Mouse (Mus musculus) CD4-positive, CD25-positive, alpha-beta regulatory T cell, adult 2 months (primary cell): ENCODE measurements around the gene Vezf1.

Experiments
- DNase-seq: peaks from one replicate; pipeline ENCODE4 v3.0.0-alpha.2; 2012; ENCODE audit warnings: low read depth, low spot score

Gene Vezf1

DNA sequence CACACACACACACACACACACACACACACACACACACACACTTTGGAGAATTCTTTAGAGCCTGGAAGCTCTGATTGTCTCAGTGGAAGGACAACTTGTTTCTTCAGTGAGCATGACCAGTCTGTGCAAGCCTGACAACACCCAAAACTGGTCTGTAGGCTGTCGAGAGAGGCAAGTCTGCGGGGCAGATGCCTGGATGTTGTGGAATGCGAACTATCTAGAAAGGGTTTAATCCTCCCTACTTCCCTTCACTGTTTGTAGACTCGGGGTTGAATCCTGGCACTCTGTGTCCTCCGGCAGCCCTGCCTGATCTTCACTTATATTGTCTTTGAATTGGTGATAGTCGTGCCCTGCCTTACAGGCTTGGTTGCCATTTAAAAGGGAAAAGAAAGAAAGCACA, 55.7 kb downstream of the Vezf1 start:
- DNase-seq: no peak

DNA sequence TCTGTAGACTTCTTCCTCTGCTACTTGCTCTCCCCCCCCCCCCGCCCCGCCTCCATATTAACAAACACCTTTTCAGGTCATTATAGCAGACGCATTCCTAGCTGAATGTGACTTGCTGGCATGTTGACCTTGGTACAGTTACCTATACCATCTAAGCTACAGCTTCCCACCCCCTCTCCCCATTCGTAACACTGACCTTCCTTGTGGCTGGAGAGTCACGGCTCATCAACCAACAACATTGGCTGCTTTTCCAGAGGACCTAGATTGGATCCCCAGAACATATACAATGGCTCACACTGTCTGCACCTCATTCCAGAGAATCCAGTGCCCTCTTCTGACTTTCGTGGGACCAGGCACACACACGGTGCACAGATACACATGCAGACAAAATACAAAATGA, 57.4 kb downstream of the Vezf1 start:
- DNase-seq: no peak

DNA sequence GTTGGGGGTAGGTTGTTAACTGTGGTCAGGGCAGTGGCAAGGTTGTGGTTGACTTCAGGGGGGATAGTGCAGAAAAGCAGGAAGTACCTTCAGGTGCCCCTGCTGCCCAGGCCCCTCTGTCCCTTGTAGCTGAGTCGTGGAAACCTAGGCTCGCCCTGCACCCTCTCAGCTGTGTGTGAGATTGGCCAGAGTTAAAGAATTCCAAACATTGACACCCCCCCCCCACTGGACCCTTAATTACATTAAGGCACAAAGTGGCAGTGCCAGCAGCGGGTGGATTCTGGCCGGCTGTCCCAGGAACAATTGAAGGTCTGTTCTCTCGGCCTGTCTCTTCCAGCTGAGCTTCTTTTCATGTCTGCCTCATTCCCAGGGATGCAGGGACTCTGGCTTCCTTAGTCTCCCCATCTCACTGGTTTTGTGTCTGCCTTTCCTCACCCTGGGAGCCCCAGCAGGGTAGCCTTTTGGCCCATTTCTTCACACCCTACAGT, 58.3 kb downstream of the Vezf1 start:
- no peak for DNase-seq

DNA sequence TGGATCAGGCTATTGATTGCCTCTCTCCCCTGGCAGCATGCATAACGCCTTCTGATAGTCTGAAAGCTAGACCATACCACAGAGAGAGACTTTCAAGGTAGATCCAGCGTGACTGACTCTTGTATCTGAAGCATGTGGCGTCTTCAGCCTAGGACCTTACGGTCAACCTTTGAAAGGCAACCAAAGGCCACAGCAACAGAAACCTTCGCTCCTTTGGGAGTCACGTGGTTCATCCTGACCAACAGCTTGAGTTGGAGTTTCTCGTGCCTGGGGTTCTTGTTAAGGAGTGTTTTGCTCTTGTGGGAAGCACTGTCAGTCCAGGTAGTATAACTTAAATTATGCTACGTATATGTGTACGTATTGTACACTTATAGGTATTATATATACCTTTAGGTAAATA, 60.4 kb downstream of the Vezf1 start:
- DNase-seq: no peak

DNA sequence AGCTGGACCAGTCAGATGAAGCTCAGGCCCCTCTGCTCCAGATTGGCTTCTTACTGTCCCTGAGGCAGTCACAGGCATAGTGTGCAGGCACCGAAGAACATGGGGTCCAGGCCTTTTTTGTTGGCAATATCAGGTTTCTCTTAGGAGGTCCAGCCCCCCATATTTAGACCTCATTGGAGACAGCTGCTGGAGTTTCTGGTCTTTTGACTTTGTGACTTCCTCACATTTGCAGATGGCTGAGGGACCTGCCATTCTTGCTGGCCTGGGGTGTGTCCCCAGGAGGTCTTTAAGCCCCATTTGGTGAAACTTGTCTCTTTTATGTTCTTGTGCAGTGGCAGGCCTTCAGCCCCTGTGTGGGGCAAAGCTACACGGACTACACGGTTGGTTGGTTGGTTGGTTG, 61.2 kb downstream of the Vezf1 start:
- DNase-seq: no peak

DNA sequence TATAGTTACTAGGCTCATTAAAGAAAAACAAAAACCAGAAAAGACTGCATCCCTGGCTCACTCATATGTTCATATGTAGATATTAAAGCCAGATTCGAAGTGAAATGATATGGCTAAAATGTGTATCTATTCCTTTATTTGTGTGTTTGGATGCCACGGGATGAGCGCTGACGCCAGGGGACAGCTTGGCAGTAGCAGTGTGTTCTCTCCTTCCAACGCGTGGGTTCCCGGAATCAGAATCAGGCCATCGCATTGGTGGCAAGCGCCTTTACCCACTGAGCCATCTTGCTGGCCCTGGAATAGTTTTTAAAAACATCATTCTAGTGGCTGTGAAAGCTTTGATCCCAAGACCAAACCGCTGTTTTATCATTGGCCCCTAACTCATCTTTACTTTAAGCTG, 61.9 kb downstream of the Vezf1 start:
- no peak for DNase-seq

DNA sequence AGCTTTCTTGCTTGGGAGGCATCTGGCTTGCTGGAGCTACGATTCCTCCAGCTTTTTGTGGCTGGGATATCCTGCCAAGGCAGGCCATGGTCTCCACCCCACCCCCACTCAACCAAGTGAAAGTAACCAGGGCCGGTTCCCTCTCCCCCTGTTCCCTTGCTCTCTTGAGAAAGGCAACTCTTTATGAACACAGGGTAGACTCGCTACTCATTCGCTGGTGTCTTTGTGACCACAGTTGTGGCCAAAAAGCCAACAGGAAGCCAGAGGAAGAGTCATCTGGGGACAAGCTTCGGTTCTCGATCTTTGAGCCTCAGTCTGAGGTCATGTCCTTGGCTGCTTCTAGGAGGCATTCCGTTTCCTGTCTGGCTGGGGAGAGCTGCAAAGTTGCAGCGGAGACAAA, 63.8 kb downstream of the Vezf1 start:
- DNase-seq: peak; percentile 52
